Mouse (Mus musculus) liver, embryonic 14.5 days (tissue): ENCODE results near the gene Bcor.

Source experiments
- CTCF ChIP-seq: IDR thresholded peaks from 2 replicates; pipeline ENCODE4 v1.5.1; 2016; ENCODE audit warnings: antibody characterized with exemption, low read depth, control low read depth
- EP300 ChIP-seq: IDR thresholded peaks from 2 replicates; pipeline ENCODE4 v1.6.1; 2016; ENCODE audit warnings: antibody characterized with exemption, low read depth

GRCm38 (mm10) chrX:12195234-12195919 is 35.2 kb upstream of the Bcor start:
- no peak for TF ChIP-seq EP300
- TF ChIP-seq CTCF, result no peak
